Mouse (Mus musculus): ENCODE measurements around the gene Shh. TPM values are rescaled to one million over a fixed set of nuclear protein-coding genes. Genes with fewer than 3 reads are reported as not detected.

Shh gene
- total RNA-seq, 2 experiments from 2014 or later, result not detected

Other genes starting within 250 kb of the Shh start
- gene Cnpy1, start 221.4 kb downstream of the Shh start, total RNA-seq (2021), result not detected
- 10 to 100 TPM; 29.4 to 29.9 TPM for gene Rbm33, start 150.1 kb downstream of the Shh start, total RNA-seq (2021)

Data from gastrocnemius, postnatal 25 days (tissue).